ENCODE assay signal across 20 mouse cellular contexts in genomic region chr2:70397734-70398276, GRCm38 (mm10).
DNase-seq lines count a peak whose midpoint lies in the region; ATAC-seq and TF ChIP-seq lines count a peak whose summit lies in the region.
"Had no signal": no experiment of that assay in that cellular context is flagged by ENCODE, and none has a peak within 500 bp of the region (broad histone marks: within the 10 kb centered on the region; RNA-seq: fewer than 3 reads in every experiment).

No protein-coding gene starts in this region.

- H3K36me3 ChIP-seq in kidney, adult 2 months (ENCODE audit: control insufficient read depth, insufficient read depth, low read length), result no peaks in the 10 kb centered on the region
- H3K36me3 ChIP-seq: liver, embryonic 13.5 days; lung, embryonic 15.5 days; midbrain, embryonic 10.5 days; neural tube, embryonic 12.5 days had no signal

- CTCF ChIA-PET in Patski (lab: Charles Lee), result no interaction called here

- no peak for TF ChIP-seq POLR2A in kidney, adult 2 months (IDR thresholded peaks at IDR 0.05; ENCODE audit: low read depth, low read length)

- TF ChIP-seq CTCF in kidney, adult 2 months (conservative IDR thresholded peaks at IDR 0.05; ENCODE audit: insufficient read depth, insufficient read length, low read depth, low read length), result no peak
- TF ChIP-seq CTCF in Patski (IDR thresholded peaks at IDR 0.05), result no peak

- H3K27ac ChIP-seq in kidney, adult 2 months (ENCODE audit: insufficient read depth, low read depth, low read length), result no peak overlapping the region
- H3K27ac ChIP-seq: forebrain, embryonic 13.5 days; liver, embryonic 13.5 days; lung, embryonic 15.5 days; macrophage; midbrain, embryonic 10.5 days; neural tube, embryonic 12.5 days had no signal

- no peaks in the 10 kb centered on the region for H3K4me1 ChIP-seq in kidney, adult 2 months (ENCODE audit: control insufficient read depth, insufficient read depth, low read length)
- H3K4me1 ChIP-seq: forebrain, embryonic 13.5 days; liver, embryonic 13.5 days; lung, embryonic 15.5 days; neural tube, embryonic 12.5 days had no signal

- POLR2A ChIA-PET in Patski (lab: Charles Lee), result no interaction called here

- no peak overlapping the region for H3K4me3 ChIP-seq in kidney, adult 2 months (ENCODE audit: insufficient read depth, low read depth, low read length)
- H3K4me3 ChIP-seq: forebrain, embryonic 13.5 days; liver, embryonic 13.5 days; lung, embryonic 15.5 days; midbrain, embryonic 10.5 days; neural tube, embryonic 12.5 days had no signal

- intact Hi-C loops in heart, postnatal 14 days (cut with DNase I), result no loop called here

- 22% methylated on average over 9 of the region's 9 CpGs for WGBS in kidney, adult 2 months

- in situ Hi-C loops in Patski (cut with MboI; ENCODE audit: low pct_unique_long_range_greater_than_20kb), result no loop called here

- no peaks in the 10 kb centered on the region for H3K27me3 ChIP-seq in kidney, adult 2 months (replicated peaks; ENCODE audit: control insufficient read depth, insufficient read depth, low read length)
- H3K27me3 ChIP-seq in Patski, result no peaks in the 10 kb centered on the region
- H3K27me3 ChIP-seq: forebrain, embryonic 13.5 days; liver, embryonic 13.5 days; lung, embryonic 15.5 days; neural tube, embryonic 12.5 days had no signal

- peak; percentile 31 for ATAC-seq in Patski
- ATAC-seq: activated CD4-positive, CD25-positive, alpha-beta regulatory T cell, adult 4 months; forebrain, embryonic 13.5 days had no signal

- peak; percentile 24 for DNase-seq in kidney, adult 2 months
- no peak for DNase-seq in kidney, postnatal 4 days
- DNase-seq in Muller cell, postnatal 12 days (ENCODE audit: inconsistent ontology term), result peak; percentile 68
- peak; percentile 70 for DNase-seq in Patski (ENCODE audit: low read depth, low spot score)
- DNase-seq in kidney, postnatal 36 days, result peak; percentile 6 to 7
- DNase-seq in heart, postnatal 14 days, result no peak
- DNase-seq in left cerebral cortex, adult 11 months (ENCODE audit: low spot score), result no peak
- DNase-seq: adrenal gland, postnatal 10 days; cerebellum, adult 9-10 months; gastrocnemius, postnatal 14 days; layer of hippocampus, postnatal 36 days; liver, embryonic 13.5 days; right cerebral cortex, postnatal 25 days; thymus, postnatal 36 days had no signal

Comparison
In these comparisons a context has a peak if more than half of its experiments do, and no peak if none do; other contexts are left out.
1. DNase-seq: peak in kidney, adult 2 months (single experiment), Muller cell, postnatal 12 days (single experiment), Patski (single experiment) and kidney, postnatal 36 days (2 of 2); none in kidney, postnatal 4 days (0 of 2), heart, postnatal 14 days (0 of 2) and left cerebral cortex, adult 11 months (single experiment).